In the genomic region with DNA sequence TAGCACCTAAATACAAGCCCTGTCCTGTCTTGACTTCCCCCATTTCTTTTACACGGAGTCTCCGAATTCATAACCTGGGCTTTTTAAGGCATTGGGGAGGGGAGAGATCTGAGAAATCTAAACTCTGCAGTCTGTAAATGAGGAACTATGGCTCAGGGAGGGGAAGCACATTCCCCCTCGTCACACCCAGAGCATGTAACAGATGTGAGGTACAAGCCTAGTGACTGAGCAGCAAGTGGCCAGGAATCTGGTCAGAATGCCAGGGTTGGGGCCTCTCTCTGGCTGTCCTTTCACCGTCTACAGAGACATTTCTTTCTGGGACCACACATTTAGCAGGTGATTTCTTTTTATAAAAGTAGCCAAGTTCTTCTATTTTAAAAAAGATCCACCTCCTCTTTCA, we compare ENCODE assay signal across 25 mouse cellular contexts.
DNase-seq lines count a peak whose midpoint lies in the region; ATAC-seq and TF ChIP-seq lines count a peak whose summit lies in the region.
"Had no signal": no experiment of that assay in that cellular context is flagged by ENCODE, and none has a peak within 500 bp of the region (broad histone marks: within the 10 kb centered on the region; RNA-seq: fewer than 3 reads in every experiment).

No protein-coding gene starts in this region.

- no peak overlapping the region for H3K4me3 ChIP-seq in heart, embryonic 15.5 days
- H3K4me3 ChIP-seq in heart, embryonic 12.5 days, result no peak overlapping the region
- no peak overlapping the region for H3K4me3 ChIP-seq in bone marrow macrophage, adult 2 months (ENCODE audit: insufficient read depth, low read length)
- H3K4me3 ChIP-seq: embryonic facial prominence, embryonic 15.5 days; hindbrain, embryonic 10.5 days; kidney, embryonic 15.5 days; limb, embryonic 15.5 days; midbrain, embryonic 10.5 days had no signal

- no peak for TF ChIP-seq CTCF in bone marrow macrophage, adult 2 months (IDR thresholded peaks at IDR 0.05; ENCODE audit: low read depth, low read length)

- H3K27me3 ChIP-seq in heart, embryonic 15.5 days, result no peaks in the 10 kb centered on the region
- H3K27me3 ChIP-seq in heart, embryonic 12.5 days (replicated peaks), result no peaks in the 10 kb centered on the region
- H3K27me3 ChIP-seq: embryonic facial prominence, embryonic 15.5 days; kidney, embryonic 15.5 days; limb, embryonic 15.5 days had no signal

- H3K4me2 ChIP-seq in heart, embryonic 15.5 days, result no peak overlapping the region
- no peak overlapping the region for H3K4me2 ChIP-seq in heart, embryonic 12.5 days
- H3K4me2 ChIP-seq: embryonic facial prominence, embryonic 15.5 days; kidney, embryonic 15.5 days; limb, embryonic 15.5 days had no signal

- H3K9ac ChIP-seq in heart, embryonic 15.5 days, result no peak overlapping the region
- no peak overlapping the region for H3K9ac ChIP-seq in heart, embryonic 12.5 days
- H3K9ac ChIP-seq: embryonic facial prominence, embryonic 15.5 days; kidney, embryonic 15.5 days; limb, embryonic 15.5 days had no signal

- WGBS in heart, embryonic 15.5 days, result 62% methylated on average over 4 of the region's 4 CpGs
- 71% methylated on average over 4 of the region's 4 CpGs for WGBS in heart, embryonic 12.5 days

- H3K36me3 ChIP-seq in heart, embryonic 15.5 days, result no peaks in the 10 kb centered on the region
- H3K36me3 ChIP-seq in heart, embryonic 12.5 days, result no peaks in the 10 kb centered on the region
- H3K36me3 ChIP-seq: embryonic facial prominence, embryonic 15.5 days; hindbrain, embryonic 10.5 days; kidney, embryonic 15.5 days; limb, embryonic 15.5 days; midbrain, embryonic 10.5 days had no signal

- H3K9me3 ChIP-seq in heart, embryonic 15.5 days (replicated peaks), result no peaks in the 10 kb centered on the region
- no peaks in the 10 kb centered on the region for H3K9me3 ChIP-seq in heart, embryonic 12.5 days (replicated peaks)
- H3K9me3 ChIP-seq: embryonic facial prominence, embryonic 15.5 days; hindbrain, embryonic 10.5 days; kidney, embryonic 15.5 days; limb, embryonic 15.5 days; midbrain, embryonic 10.5 days had no signal

- no peak for TF ChIP-seq POLR2A in bone marrow macrophage, adult 2 months (IDR thresholded peaks at IDR 0.05; ENCODE audit: borderline replicate concordance, low read depth, low read length)

- peak; percentile 24 for DNase-seq in gastrocnemius, postnatal 25 days
- DNase-seq in gastrocnemius, adult 8-10 months (ENCODE audit: low spot score in 2 of 2), result no peak
- peak; percentile 13 for DNase-seq in heart, postnatal 4 days
- DNase-seq in adipocyte (ENCODE audit: low spot score), result no peak
- DNase-seq: adrenal gland, postnatal 25 days; cerebellum, adult 11 months; cerebellum, adult 9-11 months; kidney, postnatal 36 days; left cerebral cortex, postnatal 4 days; thymus, adult 2 months had no signal

- H3K4me1 ChIP-seq in heart, embryonic 15.5 days (replicated peaks), result peaks cover 10% of the 10 kb centered on the region; the same call in 1 of the 2 replicates
- H3K4me1 ChIP-seq in heart, embryonic 12.5 days (replicated peaks), result peaks cover 4% of the 10 kb centered on the region; the same call in 1 of the 2 replicates
- peaks cover 31% of the 10 kb centered on the region for H3K4me1 ChIP-seq in bone marrow macrophage, adult 2 months (ENCODE audit: control insufficient read depth, insufficient read depth, low read length)
- H3K4me1 ChIP-seq: embryonic facial prominence, embryonic 15.5 days; kidney, embryonic 15.5 days had no signal

- no peak for ATAC-seq in heart, embryonic 15.5 days (replicated peaks; ENCODE audit: insufficient number of reproducible peaks, insufficient read depth, low FRiP score, low read depth)
- ATAC-seq in heart, embryonic 12.5 days (ENCODE audit: insufficient number of reproducible peaks, low FRiP score), result no peak
- ATAC-seq: CD4-positive, CD25-positive, alpha-beta regulatory T cell, adult 4 months; forebrain, embryonic 14.5 days; hindbrain, embryonic 16.5 days; intestine, embryonic 16.5 days; lung, postnatal 0 days had no signal

- peak overlapping the region; percentile 39; the same call in 1 of the 2 replicates for H3K27ac ChIP-seq in heart, embryonic 15.5 days
- H3K27ac ChIP-seq in heart, embryonic 12.5 days (ENCODE audit: poor library complexity, severe bottlenecking), result no peak overlapping the region
- H3K27ac ChIP-seq in bone marrow macrophage, adult 2 months (ENCODE audit: insufficient read depth, low read depth, low read length), result peak overlapping the region; percentile 6; the same call in 1 of the 2 replicates
- H3K27ac ChIP-seq: embryonic facial prominence, embryonic 15.5 days; hindbrain, embryonic 10.5 days; kidney, embryonic 15.5 days; limb, embryonic 15.5 days; macrophage; midbrain, embryonic 10.5 days; stomach, postnatal 0 days had no signal

Comparison
In these comparisons a context has a peak if more than half of its experiments do, and no peak if none do; other contexts are left out.
1. DNase-seq: peak in gastrocnemius, postnatal 25 days (single experiment) and heart, postnatal 4 days (single experiment); none in gastrocnemius, adult 8-10 months (0 of 2) and adipocyte (single experiment).